Mouse (Mus musculus): Measurements from ENCODE around the gene Slc8b1. TPM values are rescaled to one million over a fixed set of nuclear protein-coding genes. Genes with fewer than 3 reads are reported as not detected.
A peak's percentile ranks its signal among the peaks of the same experiment; 100 is the strongest.

Gene Slc8b1
- polyA plus RNA-seq, 1 experiment from 2014 or later = 1.6 TPM

DNA sequence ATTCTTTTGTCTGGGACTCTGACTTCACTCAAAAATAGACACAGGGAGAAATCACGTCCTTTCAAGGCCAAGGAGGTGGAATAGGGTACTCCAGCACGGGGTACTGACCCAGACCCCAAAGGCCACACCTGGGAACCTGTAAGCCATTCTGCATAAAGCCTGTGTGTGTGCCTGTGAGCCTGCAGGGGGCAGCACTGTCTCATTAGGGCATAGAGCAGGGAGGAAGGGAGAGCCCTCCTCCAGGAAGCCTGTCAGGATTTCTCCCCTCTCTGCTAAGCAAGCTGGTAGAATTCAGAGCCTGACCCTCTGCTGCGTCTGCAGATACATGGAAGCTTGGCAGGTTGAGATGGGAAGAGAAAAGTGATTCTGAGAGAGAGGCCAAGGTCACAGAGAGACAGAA lies 11.7 kb downstream of the Slc8b1 start:
- Histone ChIP-seq H3K4me2 (ENCODE audit: low read depth, severe bottlenecking) (no peak overlapping the region), H3K9ac (ENCODE audit: low read length) (no peak overlapping the region), H3K9me3 (ENCODE audit: control insufficient read depth, low read length) (no peaks in the 10 kb centered on the region), H3K27ac (replicated peaks; ENCODE audit: low read depth, low read length) (no peak overlapping the region), H3K27me3 (ENCODE audit: control insufficient read depth, insufficient read depth, low read length) (no peaks in the 10 kb centered on the region), H3K36me3 (ENCODE audit: control insufficient read depth, insufficient read depth, low read length) (no peaks in the 10 kb centered on the region), H3K4me3 (ENCODE audit: low read depth, low read length) (no peak overlapping the region), H3K4me1 (ENCODE audit: control insufficient read depth, insufficient read depth, low read length) (no peaks in the 10 kb centered on the region)
- ATAC-seq (ENCODE audit: insufficient number of reproducible peaks, low FRiP score, low TSS enrichment, low read depth) (no peak), DNase-seq (ENCODE audit: low spot score) (no peak)
- 80% methylated on average over 3 of the region's 3 CpGs for WGBS

DNA sequence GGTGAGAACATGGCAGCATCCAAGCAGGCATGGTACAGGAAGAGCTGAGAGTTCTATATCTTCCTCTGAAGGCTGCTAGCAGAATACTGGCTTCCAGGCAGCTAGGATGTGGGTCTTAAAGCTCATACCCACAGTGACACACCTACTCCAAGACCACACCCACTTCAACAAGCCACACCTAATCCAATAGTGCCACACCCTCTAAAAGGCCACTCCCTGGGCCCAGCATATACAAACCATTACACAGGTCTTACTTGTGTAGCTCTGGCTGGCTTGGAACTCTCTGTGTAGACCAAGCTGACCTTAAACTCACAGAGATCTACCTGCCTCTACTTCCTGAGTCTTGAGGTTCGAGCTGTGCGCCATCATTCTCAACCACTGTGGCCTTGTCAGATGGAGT lies 13.8 kb downstream of the Slc8b1 start:
- 95% methylated on average over 2 of the region's 2 CpGs for WGBS
- ATAC-seq (ENCODE audit: insufficient number of reproducible peaks, low FRiP score, low TSS enrichment, low read depth) = no peak
- no peak overlapping the region for H3K27ac ChIP-seq (replicated peaks; ENCODE audit: low read depth, low read length)

DNA sequence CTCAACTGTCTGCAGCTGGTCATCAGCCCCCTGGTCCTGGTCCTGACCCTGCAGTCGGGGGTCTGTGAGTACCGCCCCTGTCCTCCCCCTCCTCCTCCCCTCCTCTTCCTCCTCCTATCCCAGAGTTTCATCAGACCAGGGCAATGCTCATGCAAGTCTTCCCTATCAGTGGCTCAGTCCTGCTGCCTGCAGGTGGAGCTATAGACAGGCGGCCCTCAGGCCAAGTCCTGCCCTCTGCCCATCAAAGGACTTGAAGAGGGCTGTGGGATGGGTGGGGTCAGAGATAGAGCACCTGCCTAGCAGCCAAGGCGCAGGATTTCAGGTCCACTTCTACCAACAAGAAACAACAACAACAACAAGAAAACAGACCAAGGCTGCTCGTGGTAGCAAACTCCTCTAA lies 14.8 kb downstream of the Slc8b1 start:
- no peak for ATAC-seq (ENCODE audit: insufficient number of reproducible peaks, low FRiP score, low TSS enrichment, low read depth)
- no peak overlapping the region for H3K27ac ChIP-seq (replicated peaks; ENCODE audit: low read depth, low read length)

More for the DNA sequence above, 13.8 kb downstream of the Slc8b1 start:
- Histone ChIP-seq H3K4me3 (ENCODE audit: low read depth, low read length) (no peak overlapping the region), H3K4me2 (ENCODE audit: low read depth, severe bottlenecking) (no peak overlapping the region), H3K36me3 (ENCODE audit: control insufficient read depth, insufficient read depth, low read length) (no peaks in the 10 kb centered on the region), H3K9me3 (ENCODE audit: control insufficient read depth, low read length) (no peaks in the 10 kb centered on the region), H3K9ac (ENCODE audit: low read length) (no peak overlapping the region), H3K27me3 (ENCODE audit: control insufficient read depth, insufficient read depth, low read length) (no peaks in the 10 kb centered on the region), H3K4me1 (ENCODE audit: control insufficient read depth, insufficient read depth, low read length) (no peaks in the 10 kb centered on the region)
- no peak for DNase-seq (ENCODE audit: low spot score)

DNA sequence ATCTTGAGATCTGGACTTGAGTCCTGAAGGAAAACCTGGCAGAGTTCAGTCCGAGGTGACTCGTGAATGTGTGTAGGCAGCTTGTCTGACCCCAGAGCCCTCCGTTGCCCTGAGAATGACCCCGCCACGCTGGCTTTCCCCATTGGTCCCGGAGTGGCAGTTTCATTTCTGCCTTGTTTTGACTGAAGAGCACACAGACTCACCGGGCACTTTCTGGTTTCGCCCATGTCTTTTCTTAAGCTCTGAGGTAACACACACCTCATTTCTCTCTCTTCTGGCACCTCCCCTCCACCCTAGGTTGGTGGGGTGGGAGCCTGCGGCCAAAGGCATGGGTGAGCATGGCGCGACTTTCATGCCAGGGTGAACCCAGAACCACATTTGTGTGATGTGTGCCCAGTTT lies 15.3 kb downstream of the Slc8b1 start:
- no peak for DNase-seq (ENCODE audit: low spot score)
- H3K9me3 ChIP-seq (ENCODE audit: control insufficient read depth, low read length) = no peaks in the 10 kb centered on the region
- ATAC-seq (ENCODE audit: insufficient number of reproducible peaks, low FRiP score, low TSS enrichment, low read depth) = no peak
- WGBS = 67% methylated on average over 11 of the region's 11 CpGs
- no peaks in the 10 kb centered on the region for H3K36me3 ChIP-seq (ENCODE audit: control insufficient read depth, insufficient read depth, low read length)
- H3K4me1 ChIP-seq (ENCODE audit: control insufficient read depth, insufficient read depth, low read length) = no peaks in the 10 kb centered on the region
- no peak overlapping the region for H3K27ac ChIP-seq (replicated peaks; ENCODE audit: low read depth, low read length)
- no peak overlapping the region; the same call in 1 of the 2 replicates for H3K9ac ChIP-seq (ENCODE audit: low read length)
- no peaks in the 10 kb centered on the region for H3K27me3 ChIP-seq (ENCODE audit: control insufficient read depth, insufficient read depth, low read length)
- H3K4me3 ChIP-seq (ENCODE audit: low read depth, low read length) = no peak overlapping the region
- no peak overlapping the region for H3K4me2 ChIP-seq (ENCODE audit: low read depth, severe bottlenecking)

More for the DNA sequence above, 14.8 kb downstream of the Slc8b1 start:
- no peaks in the 10 kb centered on the region for H3K27me3 ChIP-seq (ENCODE audit: control insufficient read depth, insufficient read depth, low read length)
- H3K9me3 ChIP-seq (ENCODE audit: control insufficient read depth, low read length) = no peaks in the 10 kb centered on the region
- H3K36me3 ChIP-seq (ENCODE audit: control insufficient read depth, insufficient read depth, low read length) = no peaks in the 10 kb centered on the region
- H3K9ac ChIP-seq (ENCODE audit: low read length) = no peak overlapping the region
- H3K4me2 ChIP-seq (ENCODE audit: low read depth, severe bottlenecking) = no peak overlapping the region
- DNase-seq (ENCODE audit: low spot score) = no peak
- H3K4me1 ChIP-seq (ENCODE audit: control insufficient read depth, insufficient read depth, low read length) = no peaks in the 10 kb centered on the region
- 33% methylated on average over 5 of the region's 5 CpGs for WGBS
- no peak overlapping the region for H3K4me3 ChIP-seq (ENCODE audit: low read depth, low read length)

DNA sequence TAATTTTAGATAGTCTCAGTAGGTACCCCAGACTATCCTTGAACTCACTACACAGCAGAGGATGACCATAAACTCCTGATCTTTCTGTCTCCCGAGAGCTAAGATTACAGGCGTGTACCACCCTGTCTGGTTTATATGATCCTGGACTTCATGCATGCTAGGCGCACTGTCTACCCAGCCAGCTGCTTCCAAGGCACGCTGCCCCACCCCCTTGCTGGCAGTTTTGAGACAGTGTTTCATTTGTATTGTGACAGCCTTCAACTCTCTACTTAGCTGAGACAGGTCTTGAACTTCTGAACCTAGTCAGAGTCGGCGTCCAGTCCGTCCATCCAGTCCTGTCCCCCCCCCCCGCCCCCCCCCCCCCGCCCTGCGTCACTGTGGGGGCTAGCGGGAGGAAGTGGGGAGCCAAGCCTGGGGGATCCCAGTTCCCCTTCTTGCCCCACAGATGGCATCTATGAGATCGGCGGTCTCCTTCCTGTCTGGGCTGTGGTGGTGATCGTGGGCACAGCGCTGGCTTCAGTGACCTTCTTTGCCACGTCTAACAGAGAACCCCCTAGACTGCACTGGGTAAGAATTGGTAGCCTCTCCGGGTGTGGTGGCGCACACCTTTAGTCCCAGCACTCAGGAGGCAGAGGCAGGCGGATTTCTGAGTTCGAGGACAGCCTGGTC lies 16.5 kb downstream of the Slc8b1 start:
- no peak for DNase-seq (ENCODE audit: low spot score)
- Histone ChIP-seq H3K27ac (replicated peaks; ENCODE audit: low read depth, low read length) (no peak overlapping the region), H3K27me3 (ENCODE audit: control insufficient read depth, insufficient read depth, low read length) (no peaks in the 10 kb centered on the region), H3K4me2 (ENCODE audit: low read depth, severe bottlenecking) (no peak overlapping the region), H3K4me3 (ENCODE audit: low read depth, low read length) (no peak overlapping the region), H3K36me3 (ENCODE audit: control insufficient read depth, insufficient read depth, low read length) (no peaks in the 10 kb centered on the region), H3K4me1 (ENCODE audit: control insufficient read depth, insufficient read depth, low read length) (no peaks in the 10 kb centered on the region), H3K9ac (ENCODE audit: low read length) (no peak overlapping the region), H3K9me3 (ENCODE audit: control insufficient read depth, low read length) (no peaks in the 10 kb centered on the region)
- WGBS = 88% methylated on average over 12 of the region's 20 CpGs
- no peak for ATAC-seq (ENCODE audit: insufficient number of reproducible peaks, low FRiP score, low TSS enrichment, low read depth)

DNA sequence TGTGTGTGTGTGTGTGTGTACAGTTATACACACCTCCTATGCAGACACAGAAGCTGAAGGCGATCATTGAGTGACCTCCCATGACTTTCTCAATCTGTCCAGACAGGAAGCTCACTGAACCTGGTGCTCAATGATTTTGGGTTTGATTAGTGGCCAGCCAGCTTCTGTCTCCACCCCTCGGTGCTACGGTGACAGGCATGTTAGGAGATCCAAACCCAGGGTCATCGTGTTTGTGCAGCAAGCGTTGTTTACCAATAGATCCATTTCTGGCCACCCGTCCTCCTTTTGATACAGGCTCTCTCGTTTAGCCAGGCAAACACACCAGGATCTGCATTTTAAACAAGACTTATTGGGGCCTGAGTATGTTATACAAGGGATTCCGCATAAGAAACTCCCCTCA lies 20.7 kb downstream of the Slc8b1 start:
- no peak overlapping the region for H3K9ac ChIP-seq (ENCODE audit: low read length)
- H3K36me3 ChIP-seq (ENCODE audit: control insufficient read depth, insufficient read depth, low read length) = no peaks in the 10 kb centered on the region; the same call in 1 of the 2 replicates
- H3K4me2 ChIP-seq (ENCODE audit: low read depth, severe bottlenecking) = no peak overlapping the region
- H3K4me3 ChIP-seq (ENCODE audit: low read depth, low read length) = no peak overlapping the region
- no peak for ATAC-seq (ENCODE audit: insufficient number of reproducible peaks, low FRiP score, low TSS enrichment, low read depth)
- H3K4me1 ChIP-seq (ENCODE audit: control insufficient read depth, insufficient read depth, low read length) = peaks cover 39% of the 10 kb centered on the region
- DNase-seq (ENCODE audit: low spot score) = no peak
- no peaks in the 10 kb centered on the region for H3K9me3 ChIP-seq (ENCODE audit: control insufficient read depth, low read length)
- no peaks in the 10 kb centered on the region for H3K27me3 ChIP-seq (ENCODE audit: control insufficient read depth, insufficient read depth, low read length)
- H3K27ac ChIP-seq (replicated peaks; ENCODE audit: low read depth, low read length) = no peak overlapping the region
- WGBS = 87% methylated on average over 8 of the region's 8 CpGs

DNA sequence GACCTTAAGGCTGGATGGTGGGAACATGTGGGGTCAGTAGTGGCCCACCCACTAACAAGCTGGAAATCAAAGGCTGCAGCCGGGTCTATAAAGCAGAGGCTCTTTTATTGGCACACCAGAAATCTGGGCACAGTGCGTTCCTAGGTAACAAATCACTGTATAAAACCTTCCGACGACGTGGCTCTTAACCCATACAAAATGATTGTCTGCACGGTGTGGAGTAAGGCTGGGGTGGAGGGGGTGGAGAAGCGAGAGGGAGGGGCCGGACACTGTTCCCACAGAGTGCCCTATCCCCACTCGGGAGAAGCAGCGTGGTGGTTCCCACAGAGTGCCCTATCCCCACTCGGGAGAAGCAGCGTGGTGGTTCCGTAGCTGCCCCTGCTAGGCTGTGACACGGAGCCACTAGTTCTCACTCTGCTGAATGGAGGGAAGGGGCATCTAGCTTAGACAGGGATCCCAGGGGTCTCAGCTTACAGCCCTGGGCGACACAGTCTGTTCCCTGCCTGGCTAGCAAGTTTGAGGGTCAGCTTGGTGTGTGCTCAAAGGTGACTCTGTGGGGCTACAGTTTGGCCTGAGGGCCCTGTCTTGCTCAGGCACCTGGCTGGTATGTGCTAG lies 23.2 kb downstream of the Slc8b1 start:
- peak; percentile 58 for DNase-seq (ENCODE audit: low spot score)
- Histone ChIP-seq H3K4me1 (ENCODE audit: control insufficient read depth, insufficient read depth, low read length) (peaks cover 39% of the 10 kb centered on the region), H3K36me3 (ENCODE audit: control insufficient read depth, insufficient read depth, low read length) (peaks cover 3% of the 10 kb centered on the region), H3K9ac (ENCODE audit: low read length) (no peak overlapping the region), H3K4me2 (ENCODE audit: low read depth, severe bottlenecking) (no peak overlapping the region), H3K27me3 (ENCODE audit: control insufficient read depth, insufficient read depth, low read length) (no peaks in the 10 kb centered on the region), H3K27ac (replicated peaks; ENCODE audit: low read depth, low read length) (peak overlapping the region; percentile 76), H3K9me3 (ENCODE audit: control insufficient read depth, low read length) (no peaks in the 10 kb centered on the region), H3K4me3 (ENCODE audit: low read depth, low read length) (no peak overlapping the region)
- peak; percentile 49; the same call in 1 of the 2 replicates for ATAC-seq (ENCODE audit: insufficient number of reproducible peaks, low FRiP score, low TSS enrichment, low read depth)
- 24% methylated on average over 15 of the region's 15 CpGs for WGBS

DNA sequence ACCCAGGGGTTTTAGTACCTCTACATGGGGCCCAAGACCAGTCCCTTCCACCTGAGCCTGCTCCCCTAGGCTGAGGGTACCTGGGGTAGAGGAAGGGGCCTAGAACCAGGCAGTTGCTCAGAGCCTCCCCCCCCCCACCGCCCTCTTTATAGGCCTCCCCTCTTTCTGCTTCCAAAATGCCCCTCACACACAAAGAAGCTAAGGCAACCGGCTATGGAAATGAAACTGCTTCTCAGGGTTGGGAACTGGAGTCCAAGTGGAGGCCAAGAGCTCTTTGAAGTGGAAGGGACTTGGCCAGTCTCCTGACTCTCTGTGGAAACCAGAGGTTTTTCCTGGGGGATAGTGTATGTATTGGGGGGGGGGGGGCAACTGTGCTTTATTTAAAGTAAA lies 23.7 kb downstream of the Slc8b1 start:
- peak; percentile 40; the same call in 1 of the 2 replicates for ATAC-seq (ENCODE audit: insufficient number of reproducible peaks, low FRiP score, low TSS enrichment, low read depth)
- WGBS = 53% methylated on average over 2 of the region's 2 CpGs
- Histone ChIP-seq H3K36me3 (ENCODE audit: control insufficient read depth, insufficient read depth, low read length) (peaks cover 3% of the 10 kb centered on the region), H3K4me3 (ENCODE audit: low read depth, low read length) (no peak overlapping the region), H3K27me3 (ENCODE audit: control insufficient read depth, insufficient read depth, low read length) (no peaks in the 10 kb centered on the region), H3K9ac (ENCODE audit: low read length) (no peak overlapping the region), H3K4me1 (ENCODE audit: control insufficient read depth, insufficient read depth, low read length) (peaks cover 39% of the 10 kb centered on the region), H3K4me2 (ENCODE audit: low read depth, severe bottlenecking) (no peak overlapping the region), H3K27ac (replicated peaks; ENCODE audit: low read depth, low read length) (peak overlapping the region; percentile 76), H3K9me3 (ENCODE audit: control insufficient read depth, low read length) (no peaks in the 10 kb centered on the region)
- DNase-seq (ENCODE audit: low spot score) = no peak
